Mouse (Mus musculus) urinary bladder, postnatal 25 days (tissue): Measurements from ENCODE around the gene Gm4756.
"Not testable (repeated sequence)": the region's sequence is repeated elsewhere in the genome, so short reads cannot be mapped to it uniquely, and the experiment has no call there.

Source experiments
- DNase-seq: peaks from one replicate; pipeline ENCODE4 v3.0.0; 2022; ENCODE audit warnings: low spot score

The Gm4756 gene

DNA sequence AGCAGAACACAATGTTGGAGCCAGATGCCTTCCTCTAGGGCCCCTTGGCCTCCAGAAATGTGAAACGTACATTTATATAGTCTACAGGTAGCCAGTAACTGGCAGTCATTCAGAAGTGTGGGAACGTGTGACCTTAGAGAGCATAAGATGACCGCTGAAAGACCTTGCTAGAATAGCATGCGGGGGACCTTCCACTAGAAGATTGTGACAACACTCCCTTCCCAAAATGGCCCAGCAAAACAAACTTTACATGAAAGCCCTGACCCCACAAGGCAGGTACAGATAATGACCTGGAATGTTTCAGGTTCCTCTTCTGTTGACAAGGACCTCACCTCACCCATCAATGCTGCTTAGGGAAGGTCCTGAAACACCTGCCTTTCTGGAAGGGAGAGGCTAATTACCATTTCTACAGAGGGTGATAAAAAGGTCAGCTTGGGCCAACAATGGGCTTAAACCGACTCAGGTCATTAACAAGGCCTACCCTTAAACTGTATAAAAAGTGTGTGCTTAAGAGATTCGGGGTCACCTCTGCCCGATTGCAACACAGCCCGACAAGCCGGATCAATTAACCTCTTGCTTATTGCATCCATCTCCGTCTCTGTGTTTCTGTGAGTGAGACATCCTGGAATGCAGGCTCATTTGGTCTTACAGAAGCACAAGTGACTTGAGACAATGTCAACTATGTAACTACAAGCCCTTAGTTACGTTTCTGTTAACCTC lies at the start of gene Gm4756:
Gm4756 (minus strand) TSS at position 51 of the 720 bp plus-strand sequence.
- no peak for DNase-seq

DNA sequence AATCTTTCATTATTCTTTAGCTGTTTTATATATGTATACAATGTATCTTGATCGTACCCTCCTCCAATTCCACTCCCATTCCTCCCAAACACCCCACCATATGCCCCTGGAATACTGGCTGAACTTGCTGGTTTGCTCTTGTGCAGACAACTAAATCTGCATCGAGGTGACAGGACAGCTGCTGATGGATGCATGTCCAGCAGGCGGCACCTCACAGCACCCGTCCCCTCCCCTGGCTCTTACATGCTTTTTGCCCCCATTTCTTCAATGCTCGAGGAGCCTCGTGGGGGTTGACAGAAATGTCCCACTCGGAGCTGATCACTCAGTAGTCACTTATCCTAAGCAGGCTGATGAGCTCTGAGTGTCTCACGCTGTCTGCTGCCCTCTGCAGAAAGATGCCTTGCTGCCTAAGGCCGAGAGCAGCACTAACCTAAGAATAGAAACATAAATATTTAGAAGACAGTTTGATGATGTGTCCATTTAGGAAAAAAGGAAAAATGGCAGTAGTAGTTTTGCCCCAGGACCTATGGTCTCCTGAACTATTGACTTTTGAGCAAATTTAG lies 45.5 kb upstream of the Gm4756 start:
- no peak for DNase-seq

DNA sequence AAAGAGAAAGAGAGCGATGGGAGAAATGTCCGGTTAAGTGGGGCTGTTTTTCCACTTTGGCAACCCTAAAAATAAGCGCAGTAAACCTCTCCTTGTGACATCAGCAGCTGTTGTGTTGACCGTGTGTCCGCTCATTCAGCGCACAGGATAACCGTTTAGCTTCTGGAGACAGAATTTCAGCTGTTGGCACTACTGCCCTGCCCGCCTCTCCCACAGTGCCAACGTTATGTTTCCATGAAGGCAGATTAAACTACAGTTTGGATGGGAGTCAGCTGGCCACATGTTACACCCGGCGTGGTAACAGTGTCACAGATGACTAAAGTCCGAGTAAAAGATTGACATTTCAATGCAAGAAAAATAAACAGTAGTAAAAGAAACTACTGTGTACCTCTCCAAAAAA lies 45.0 kb upstream of the Gm4756 start:
- DNase-seq = no peak

DNA sequence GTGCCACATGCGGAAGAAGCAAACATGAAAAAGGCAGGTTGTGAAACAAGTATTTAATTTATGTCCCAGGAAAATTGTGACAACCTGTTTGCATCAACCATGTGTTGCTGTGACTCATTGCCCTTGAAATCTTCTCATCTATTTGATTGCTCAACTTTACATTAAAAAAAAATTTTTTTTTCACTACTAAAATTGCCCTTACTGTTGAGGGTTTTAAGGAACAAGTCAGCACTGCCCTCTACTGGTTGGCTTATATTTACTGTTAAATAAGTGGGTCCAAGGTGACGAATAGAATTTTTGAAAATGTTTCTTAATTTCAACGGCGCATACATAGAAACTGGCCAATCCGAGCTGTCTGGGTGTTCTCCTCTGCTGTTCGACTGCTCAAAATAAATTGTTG lies 44.4 kb upstream of the Gm4756 start:
- DNase-seq = peak; percentile 31

DNA sequence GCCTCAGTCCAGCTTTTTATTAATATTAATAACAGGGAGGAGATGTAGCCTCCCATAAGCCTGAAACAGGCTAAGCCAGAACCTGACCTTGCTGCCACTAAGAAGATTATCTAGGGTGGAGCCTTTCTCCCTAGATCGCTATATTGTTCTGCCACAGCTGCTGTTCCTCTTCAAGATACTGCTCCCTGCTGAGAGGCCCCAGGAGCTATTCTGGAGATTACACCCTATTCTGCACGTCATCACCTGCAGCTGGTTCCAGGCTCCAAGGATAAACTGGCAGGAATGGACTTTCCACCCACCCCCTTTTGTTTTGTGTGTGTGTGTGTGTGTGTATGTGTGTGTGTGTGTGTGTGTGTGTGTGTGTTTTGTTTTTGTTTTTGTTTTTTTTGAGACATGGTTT lies 38.8 kb upstream of the Gm4756 start:
- not testable (repeated sequence) for DNase-seq

DNA sequence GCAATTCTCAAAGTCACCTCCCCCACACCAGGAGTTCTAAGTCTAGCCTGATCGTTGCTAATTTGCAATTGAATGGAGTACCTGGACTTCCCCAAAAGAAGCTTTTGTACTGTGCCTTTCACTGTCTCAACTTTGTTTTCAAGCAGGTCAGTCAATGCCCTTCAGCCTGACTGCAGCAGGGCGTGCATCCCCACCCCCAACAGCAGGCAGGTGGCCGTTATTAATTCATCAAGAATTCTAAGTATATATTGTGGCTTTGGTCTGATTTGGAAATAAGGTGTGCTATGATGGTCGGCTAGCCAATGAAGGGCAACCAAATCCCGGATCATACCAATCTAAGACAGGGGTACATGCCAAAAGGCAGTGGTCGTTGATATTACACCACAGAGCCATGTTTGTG lies 38.3 kb upstream of the Gm4756 start:
- DNase-seq = not testable (repeated sequence)

DNA sequence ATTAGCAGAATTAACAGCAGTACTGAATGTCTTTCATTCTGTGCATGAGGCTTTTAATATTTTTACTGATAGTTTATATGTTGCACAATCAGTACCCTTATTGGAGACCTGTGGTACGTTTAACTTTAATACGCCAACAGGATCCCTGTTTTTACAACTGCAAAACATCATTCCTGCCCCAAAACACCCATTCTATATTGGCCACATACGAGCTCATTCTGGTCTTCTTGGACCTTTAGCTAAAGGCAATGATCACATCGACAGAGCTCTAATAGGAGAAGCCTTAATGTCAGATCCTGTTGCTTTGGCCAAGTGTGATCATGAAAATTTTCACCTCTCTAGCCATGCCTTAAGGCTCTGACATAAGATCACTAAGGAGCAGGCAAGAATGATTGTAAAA lies 37.1 kb upstream of the Gm4756 start:
- not testable (repeated sequence) for DNase-seq

DNA sequence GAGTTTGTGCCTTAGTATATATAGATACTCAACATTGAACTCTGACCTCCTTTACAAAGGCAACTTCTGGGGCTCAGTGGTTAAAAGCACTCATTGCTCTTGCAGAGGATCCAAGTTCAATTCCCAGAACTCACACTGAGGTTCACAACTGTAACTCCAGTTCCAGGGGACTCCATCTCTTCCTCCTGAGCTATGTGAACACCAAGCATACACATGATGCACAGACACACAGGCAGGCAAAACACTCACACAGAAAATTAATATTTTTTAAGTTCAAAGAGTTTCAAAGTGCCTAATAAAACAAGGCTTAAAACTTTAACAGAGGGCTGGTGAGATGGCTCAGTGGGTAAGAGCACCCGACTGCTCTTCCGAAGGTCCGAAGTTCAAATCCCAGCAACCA lies 34.2 kb upstream of the Gm4756 start:
- no peak for DNase-seq

DNA sequence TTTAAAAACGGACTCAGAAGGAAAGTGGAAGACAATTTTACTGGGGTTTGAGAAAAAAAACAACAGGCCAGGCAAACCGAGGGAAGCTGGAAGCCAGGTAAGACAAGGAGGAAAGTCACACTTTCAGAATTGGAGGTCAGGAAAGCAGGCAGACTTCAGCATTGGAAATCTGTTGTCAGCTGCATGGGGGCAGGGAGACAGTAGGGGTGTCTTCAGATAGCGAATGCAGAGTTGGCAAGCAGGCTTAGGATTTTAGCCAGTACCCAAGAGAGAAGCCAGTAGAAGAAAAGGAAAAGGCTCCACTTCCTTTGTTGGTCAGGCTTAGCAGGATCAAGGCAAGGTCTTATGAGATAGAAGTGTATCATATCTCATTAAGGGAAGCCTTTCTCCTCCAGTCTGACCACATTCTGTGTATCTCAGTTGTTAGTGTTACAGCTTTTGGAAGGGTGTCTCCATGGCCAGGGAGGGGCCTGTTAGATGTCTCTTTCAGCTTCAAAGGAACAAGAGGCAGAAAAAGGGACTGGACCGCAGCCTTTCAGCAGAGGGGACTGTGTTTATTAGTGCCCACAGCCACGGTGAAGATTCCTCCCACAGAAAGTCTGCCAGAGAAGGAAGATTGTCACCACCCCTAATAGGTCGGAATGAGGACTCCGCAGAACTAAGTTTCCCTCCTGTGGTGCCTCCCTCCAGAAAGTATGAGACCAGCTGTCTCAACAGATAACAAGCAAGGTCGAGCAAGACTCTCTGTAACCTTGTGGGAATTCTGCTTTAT lies 33.2 kb upstream of the Gm4756 start:
- DNase-seq = no peak

DNA sequence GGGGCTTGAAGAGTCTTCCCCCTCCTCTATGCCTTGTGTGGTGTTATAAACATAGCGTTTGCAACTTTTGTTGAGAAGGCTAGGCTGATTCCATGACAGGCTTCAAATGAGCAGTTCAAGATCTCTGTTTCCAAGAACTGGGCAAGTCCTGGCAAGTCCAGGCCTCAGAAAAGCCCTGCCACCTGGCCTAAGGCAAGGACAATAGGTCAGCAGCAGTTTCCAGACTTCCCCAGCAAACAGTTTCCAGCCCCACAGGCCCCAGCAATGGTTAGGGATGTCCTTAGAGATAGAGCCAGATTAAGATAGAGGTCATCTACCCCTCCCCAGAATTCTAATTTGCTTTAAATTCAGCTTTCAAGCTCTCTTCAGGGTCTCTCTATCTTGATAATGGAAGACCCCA lies 32.5 kb upstream of the Gm4756 start:
- no peak for DNase-seq

DNA sequence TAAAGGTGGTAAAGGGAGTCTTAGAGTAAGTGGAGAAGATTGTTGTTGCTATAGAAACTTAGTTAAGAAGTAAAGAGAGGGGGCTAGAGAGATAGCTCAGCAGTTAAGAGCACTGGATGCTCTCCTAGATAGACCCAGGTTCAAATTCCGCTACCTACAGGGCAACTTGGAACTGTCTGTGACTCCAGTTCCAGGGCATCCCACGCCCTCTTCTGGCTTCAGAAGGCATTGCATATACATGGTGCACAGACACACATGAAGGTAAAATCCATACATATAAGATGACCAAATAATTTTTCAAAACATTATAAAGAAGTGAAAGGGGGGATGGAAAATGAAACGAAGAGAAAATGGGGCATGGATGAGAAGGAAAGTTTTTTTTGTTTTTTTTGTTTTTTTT lies 30.2 kb upstream of the Gm4756 start:
- DNase-seq = no peak

DNA sequence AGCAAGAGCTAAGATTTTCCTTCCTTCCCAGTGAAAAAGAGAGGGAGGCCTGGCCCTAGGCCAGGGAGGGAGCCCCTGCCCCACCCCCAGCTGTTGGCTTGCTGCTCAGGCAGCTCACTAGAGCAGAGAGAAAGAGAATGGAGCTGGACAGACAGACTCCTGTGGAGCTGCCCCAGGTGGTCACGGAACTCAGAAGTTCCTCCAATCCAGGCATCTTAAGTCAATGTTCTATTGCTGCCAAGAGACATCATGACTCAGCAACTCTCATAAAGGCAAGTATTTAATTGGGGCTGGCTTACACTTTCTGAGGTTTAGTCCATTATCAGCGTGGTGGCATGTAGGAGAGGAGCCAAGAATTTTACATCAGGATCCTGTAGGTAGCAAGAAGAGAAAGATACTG lies 25.4 kb upstream of the Gm4756 start:
- DNase-seq = no peak

DNA sequence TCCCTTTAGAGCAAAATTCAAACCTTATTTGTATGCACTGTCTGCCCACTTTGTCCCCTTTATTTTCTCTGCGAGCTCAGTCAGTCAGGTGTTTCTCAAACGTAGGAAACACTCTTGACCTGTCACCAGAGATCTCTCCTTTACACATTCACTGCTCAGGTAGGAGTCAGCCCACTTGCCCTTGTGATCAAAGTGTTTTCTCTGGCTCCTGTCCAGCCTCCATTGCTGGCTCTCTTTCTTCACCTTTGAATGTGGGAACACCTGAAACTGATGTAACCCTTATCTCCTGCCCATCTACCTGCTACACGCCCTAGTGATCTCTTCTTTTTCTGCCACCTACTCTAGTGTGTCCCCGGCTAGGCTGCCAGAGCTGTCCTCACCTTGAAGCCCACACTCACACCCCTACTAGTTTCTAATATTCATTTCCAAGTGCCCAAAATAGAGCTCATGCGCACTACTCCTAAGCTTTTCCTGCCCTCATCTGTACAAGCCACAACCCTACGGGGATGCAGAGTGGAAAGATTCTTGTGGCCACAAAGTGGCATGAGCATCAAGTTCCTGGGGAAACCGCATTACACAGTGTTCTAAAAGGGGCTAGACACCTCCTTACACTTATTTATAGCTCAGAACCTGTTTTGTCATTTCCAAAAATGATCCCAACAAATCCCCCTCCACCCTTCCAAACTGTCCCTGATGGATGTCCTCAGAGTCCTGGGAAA lies 24.8 kb upstream of the Gm4756 start:
- DNase-seq = no peak

DNA sequence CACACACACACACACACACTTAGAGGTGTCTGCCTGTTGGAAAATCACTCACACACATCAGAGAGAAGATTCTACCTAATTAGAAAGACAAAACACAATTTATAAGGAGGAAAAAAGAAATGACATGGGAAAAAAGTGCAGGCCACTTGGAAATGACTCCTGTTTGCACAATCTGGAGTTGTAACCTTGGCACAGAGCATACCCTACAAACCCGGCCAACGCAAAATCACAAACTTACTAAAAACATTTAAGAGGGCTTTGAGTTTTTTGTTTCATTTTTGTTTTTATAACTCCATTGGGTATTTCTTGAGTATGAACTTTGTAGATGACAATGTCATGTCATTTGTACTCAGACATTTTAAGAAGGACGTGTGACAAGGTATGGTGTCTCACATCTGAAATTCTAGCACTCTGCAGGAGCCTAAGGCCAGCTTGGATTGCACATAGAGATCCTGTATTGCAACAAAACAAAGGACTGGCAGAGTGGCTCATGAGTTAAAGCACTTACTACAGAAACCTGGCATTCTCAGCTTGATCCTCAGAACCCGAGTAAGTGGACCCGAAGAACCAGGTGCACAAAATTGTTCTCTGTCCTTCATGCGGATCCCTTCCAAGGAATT lies 22.2 kb upstream of the Gm4756 start:
- DNase-seq = no peak

DNA sequence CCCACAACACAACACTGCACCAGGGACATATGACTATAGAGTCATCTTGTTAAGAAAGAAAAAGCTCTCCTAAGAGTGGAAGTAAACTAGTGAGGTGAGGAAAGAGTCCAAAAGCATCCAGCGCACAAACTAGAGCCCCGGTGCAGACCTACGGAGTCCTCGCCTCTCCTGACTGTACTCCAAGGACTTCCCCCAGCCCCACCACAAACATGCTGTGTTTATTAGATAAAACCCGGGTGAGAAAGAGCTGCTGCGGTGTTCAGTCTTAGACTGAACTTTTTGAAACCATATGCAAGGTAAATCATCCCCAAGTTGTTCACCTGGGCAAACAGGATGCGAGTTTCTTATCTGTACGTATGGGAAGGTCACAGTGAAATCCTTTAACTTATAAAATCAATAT lies 21.5 kb upstream of the Gm4756 start:
- no peak for DNase-seq

DNA sequence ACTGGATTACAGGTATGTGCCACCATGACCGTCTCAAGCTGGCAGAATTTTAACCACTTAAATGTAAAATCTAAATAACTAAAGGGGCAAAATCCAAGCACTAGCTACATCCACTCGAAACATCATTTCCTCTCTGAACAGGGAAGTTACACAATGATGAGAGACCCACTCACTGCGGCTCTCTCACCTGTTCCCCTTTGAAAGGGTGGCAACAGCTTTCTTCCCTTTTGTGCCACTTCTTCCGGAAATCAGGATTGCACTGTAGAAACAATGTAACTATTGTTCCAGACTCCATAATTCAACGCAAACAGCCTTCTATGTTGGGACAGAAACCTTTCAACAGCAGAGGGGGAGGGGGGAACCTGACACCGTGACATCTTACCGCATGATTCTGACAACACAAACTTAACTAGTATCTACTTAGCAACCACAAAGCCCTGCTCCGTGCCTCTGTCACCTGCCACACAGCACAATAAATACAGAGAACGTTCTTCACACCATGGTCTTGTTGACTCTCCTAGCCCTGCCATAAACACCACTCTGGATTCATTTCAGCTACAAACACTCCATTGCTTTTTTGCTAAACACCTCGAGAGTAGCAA lies 18.5 kb upstream of the Gm4756 start:
- no peak for DNase-seq

DNA sequence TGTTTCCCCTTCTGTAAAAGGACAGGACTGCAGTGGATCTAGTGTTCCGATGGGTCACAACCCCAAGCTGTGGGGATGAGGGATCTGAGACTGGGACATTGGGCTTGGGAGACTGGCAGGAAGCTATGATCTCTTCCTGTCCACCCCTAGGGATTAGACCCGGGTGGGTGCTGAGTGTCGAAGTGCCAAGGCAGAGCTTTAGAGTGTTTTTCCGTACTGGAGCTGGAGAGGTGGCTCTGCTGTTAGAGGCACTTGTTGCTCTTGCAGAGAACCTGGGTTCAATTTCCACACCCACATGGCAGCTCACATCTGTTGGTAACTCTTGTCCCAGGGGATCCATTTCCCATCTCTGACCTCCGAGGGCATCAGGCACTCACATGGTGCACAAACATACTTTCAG lies 16.6 kb upstream of the Gm4756 start:
- DNase-seq = no peak

DNA sequence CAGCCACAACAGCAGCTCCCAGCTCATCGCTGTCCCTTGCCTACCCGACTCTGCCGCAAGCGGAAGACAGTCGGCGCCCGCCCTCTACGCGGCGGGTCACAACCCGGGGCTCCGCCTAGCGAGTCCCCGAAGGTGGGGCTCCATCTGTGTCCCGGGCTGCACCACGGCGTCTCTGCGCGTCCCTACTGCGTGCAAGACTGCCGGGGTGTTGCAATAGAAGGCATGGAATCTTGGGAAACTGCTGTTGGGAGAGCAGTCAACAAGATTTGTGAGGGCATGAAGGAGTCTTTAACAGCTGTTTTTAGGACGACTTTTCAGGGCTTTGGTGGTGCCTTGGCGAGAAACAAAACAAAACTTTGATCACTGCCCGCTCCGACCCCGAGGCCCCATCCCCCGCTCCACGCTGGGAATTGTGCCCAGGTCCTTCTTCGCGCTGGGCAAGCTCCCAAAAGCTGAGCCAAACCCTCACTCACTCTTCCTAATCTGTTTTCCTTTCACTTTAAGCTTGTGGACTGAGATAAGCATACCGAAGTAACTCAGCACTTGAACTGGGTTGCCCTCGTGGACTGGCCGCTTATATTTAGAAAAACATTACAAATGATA lies 15.4 kb upstream of the Gm4756 start, which contains the start of gene Dhrs7:
Dhrs7 (minus strand) TSS at position 175 of the 603 bp plus-strand sequence.
- DNase-seq = peak; percentile 77

DNA sequence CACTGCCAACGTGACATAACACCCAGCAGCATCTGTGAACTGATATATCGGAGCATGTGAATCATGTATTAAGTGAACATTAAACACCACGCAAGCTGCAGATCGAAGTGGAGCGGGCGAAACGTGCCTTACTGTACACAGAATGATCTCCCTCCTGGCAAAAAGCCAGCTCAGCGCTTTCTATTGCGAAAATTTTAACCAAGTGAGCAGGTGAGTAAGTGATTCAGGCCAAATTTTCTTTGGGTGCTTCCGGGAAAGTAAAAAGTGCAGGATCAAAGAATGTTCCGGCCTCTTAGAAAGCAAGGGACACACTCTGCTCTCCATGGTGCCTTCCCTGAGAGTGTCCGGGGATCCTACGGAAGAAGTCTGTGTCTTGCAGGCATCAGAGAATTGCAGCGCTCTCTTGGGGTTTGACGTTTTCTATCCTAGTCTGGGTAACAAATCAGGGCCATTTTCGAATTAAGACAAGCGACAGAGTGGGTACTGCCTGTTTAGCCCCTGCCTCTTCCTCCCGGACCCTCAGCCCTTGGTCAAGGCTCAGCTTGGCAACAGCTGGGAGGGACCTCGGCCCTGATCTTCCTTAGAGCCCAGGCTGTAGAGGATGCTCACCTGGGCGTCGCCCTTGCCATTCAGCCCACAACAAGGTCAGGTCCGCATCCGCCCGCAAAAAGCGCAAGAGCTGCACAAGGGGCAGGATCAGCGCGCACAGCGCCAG lies 14.7 kb upstream of the Gm4756 start:
- DNase-seq = peak; percentile 63

DNA sequence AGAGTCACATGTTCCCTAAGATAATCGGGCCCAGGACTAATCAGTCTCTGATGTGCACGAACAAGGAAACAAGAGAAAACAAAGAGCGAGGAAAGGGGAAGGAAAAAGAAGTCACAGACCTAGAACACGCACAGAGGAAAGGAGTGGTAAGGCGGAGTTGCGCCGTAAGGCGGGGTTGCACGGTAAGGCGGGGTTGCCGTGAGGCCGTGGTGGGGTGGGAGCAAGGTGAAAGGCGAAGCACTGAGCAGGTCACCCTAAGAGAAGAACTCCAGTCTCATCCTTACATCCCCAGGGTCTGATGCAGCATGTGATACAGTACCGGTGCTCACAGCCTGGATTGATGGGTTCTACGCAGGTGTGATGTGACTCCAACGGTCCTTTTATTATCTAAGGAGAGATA lies 6.3 kb upstream of the Gm4756 start:
- no peak for DNase-seq

DNA sequence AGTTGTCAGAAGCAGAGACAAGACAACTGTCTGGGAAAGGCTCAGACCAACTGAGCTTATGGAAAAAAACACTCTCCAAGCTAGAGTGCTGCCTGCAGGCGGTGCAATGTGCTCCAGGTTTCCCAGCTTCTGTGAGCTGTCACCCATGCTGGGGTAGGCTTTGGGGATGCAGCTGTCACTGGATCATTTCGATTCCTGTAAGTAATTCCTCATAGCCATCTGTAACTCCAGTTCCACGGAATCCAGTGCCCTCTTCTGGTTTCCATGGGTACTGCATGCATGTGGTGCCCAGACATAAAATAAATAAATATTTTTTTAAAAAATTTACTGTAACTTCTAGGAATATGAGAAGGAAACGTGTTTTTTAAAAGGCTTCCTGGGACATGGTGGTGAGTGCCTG lies 5.2 kb upstream of the Gm4756 start:
- DNase-seq = peak; percentile 57
